Comparison of ENCODE assay signal across 11 mouse cellular contexts in genomic region chr4:135244335-135244734, GRCm38 (mm10). TPM values are rescaled to one million over a fixed set of nuclear protein-coding genes. Genes with fewer than 3 reads are reported as not detected.
DNase-seq lines count a peak whose midpoint lies in the region; ATAC-seq and TF ChIP-seq lines count a peak whose summit lies in the region.
"Had no signal": no experiment of that assay in that cellular context is flagged by ENCODE, and none has a peak within 500 bp of the region (broad histone marks: within the 10 kb centered on the region; RNA-seq: fewer than 3 reads in every experiment).

No protein-coding gene starts in this region.

- no peaks in the 10 kb centered on the region for H3K27me3 ChIP-seq in cerebellum, adult 2 months (ENCODE audit: control insufficient read depth, insufficient read depth, low read length)
- no peaks in the 10 kb centered on the region for H3K27me3 ChIP-seq in midbrain, postnatal 0 days (ENCODE audit: insufficient read depth, low read length)
- H3K27me3 ChIP-seq in midbrain, embryonic 10.5 days (ENCODE audit: low read depth, poor library complexity, severe bottlenecking): no peaks in the 10 kb centered on the region
- no peaks in the 10 kb centered on the region for H3K27me3 ChIP-seq in liver, postnatal 0 days (ENCODE audit: insufficient read depth, low read length)
- no peaks in the 10 kb centered on the region for H3K27me3 ChIP-seq in forebrain, embryonic 14.5 days (replicated peaks; ENCODE audit: control insufficient read depth, insufficient read depth, low read length)
- H3K27me3 ChIP-seq: embryonic facial prominence, embryonic 13.5 days; intestine, embryonic 15.5 days had no signal

- 0 out of 2 replicates have a peak, but pooled peaks have one; percentile 13 for TF ChIP-seq CTCF in cerebellum, adult 2 months (IDR thresholded peaks at IDR 0.05; ENCODE audit: borderline replicate concordance, insufficient read depth, low read depth, low read length)
- peak; percentile 39; the same call in 1 of the 2 replicates for TF ChIP-seq CTCF in midbrain, postnatal 0 days (IDR thresholded peaks at IDR 0.05)
- TF ChIP-seq CTCF in liver, postnatal 0 days (IDR thresholded peaks at IDR 0.05; ENCODE audit: low read depth): peak; percentile 74

- H3K9ac ChIP-seq in midbrain, postnatal 0 days (replicated peaks; ENCODE audit: low read length, poor library complexity, severe bottlenecking): no peak overlapping the region
- H3K9ac ChIP-seq in liver, postnatal 0 days (replicated peaks): no peak overlapping the region
- no peak overlapping the region for H3K9ac ChIP-seq in forebrain, embryonic 14.5 days (ENCODE audit: low read length)
- H3K9ac ChIP-seq: embryonic facial prominence, embryonic 13.5 days; intestine, embryonic 15.5 days had no signal

- TF ChIP-seq EP300 in liver, postnatal 0 days (IDR thresholded peaks at IDR 0.05; ENCODE audit: low read depth): no peak

- no peaks in the 10 kb centered on the region for H3K36me3 ChIP-seq in midbrain, postnatal 0 days (ENCODE audit: insufficient read depth, low read length)
- peaks cover 10% of the 10 kb centered on the region for H3K36me3 ChIP-seq in midbrain, embryonic 10.5 days
- no peaks in the 10 kb centered on the region for H3K36me3 ChIP-seq in liver, postnatal 0 days (replicated peaks; ENCODE audit: insufficient read depth, low read length)
- no peaks in the 10 kb centered on the region for H3K36me3 ChIP-seq in forebrain, embryonic 14.5 days (ENCODE audit: control insufficient read depth, insufficient read depth, low read length)
- H3K36me3 ChIP-seq: embryonic facial prominence, embryonic 13.5 days; intestine, embryonic 15.5 days had no signal

- 85% methylated on average over 3 of the region's 3 CpGs for WGBS in cerebellum, adult 2 months
- 86% methylated on average over 3 of the region's 3 CpGs for WGBS in midbrain, postnatal 0 days
- 88% methylated on average over 3 of the region's 3 CpGs for WGBS in midbrain, embryonic 10.5 days
- WGBS in liver, postnatal 0 days (ENCODE audit: insufficient replicate concordance): 88% methylated on average over 3 of the region's 3 CpGs
- WGBS in forebrain, embryonic 14.5 days: 92% methylated on average over 3 of the region's 3 CpGs

- no peaks in the 10 kb centered on the region for H3K9me3 ChIP-seq in midbrain, postnatal 0 days (ENCODE audit: low read length)
- H3K9me3 ChIP-seq in midbrain, embryonic 10.5 days (replicated peaks): no peaks in the 10 kb centered on the region; the same call in 1 of the 2 replicates
- H3K9me3 ChIP-seq in liver, postnatal 0 days (ENCODE audit: low read length): no peaks in the 10 kb centered on the region
- 0 out of 2 replicates have a peak, but pooled peaks cover 2% of the 10 kb centered on the region for H3K9me3 ChIP-seq in forebrain, embryonic 14.5 days (replicated peaks; ENCODE audit: control insufficient read depth, low read length)
- H3K9me3 ChIP-seq: embryonic facial prominence, embryonic 13.5 days; intestine, embryonic 15.5 days had no signal

- H3K4me2 ChIP-seq in midbrain, postnatal 0 days (ENCODE audit: low read depth, low read length, poor library complexity, severe bottlenecking): no peak overlapping the region
- no peak overlapping the region for H3K4me2 ChIP-seq in liver, postnatal 0 days (ENCODE audit: low read depth, low read length)
- no peak overlapping the region for H3K4me2 ChIP-seq in forebrain, embryonic 14.5 days (ENCODE audit: low read length)
- H3K4me2 ChIP-seq: embryonic facial prominence, embryonic 13.5 days; intestine, embryonic 15.5 days had no signal

- no peak overlapping the region for H3K4me3 ChIP-seq in cerebellum, adult 2 months (replicated peaks; ENCODE audit: insufficient read depth, low read depth, low read length)
- H3K4me3 ChIP-seq in midbrain, postnatal 0 days (ENCODE audit: low read depth, low read length): no peak overlapping the region
- H3K4me3 ChIP-seq in midbrain, embryonic 10.5 days: no peak overlapping the region
- no peak overlapping the region for H3K4me3 ChIP-seq in liver, postnatal 0 days (ENCODE audit: low read depth, low read length)
- no peak overlapping the region for H3K4me3 ChIP-seq in forebrain, embryonic 14.5 days (ENCODE audit: low read depth, low read length)
- H3K4me3 ChIP-seq: embryonic facial prominence, embryonic 13.5 days; intestine, embryonic 15.5 days had no signal

- no peak for TF ChIP-seq POLR2A in cerebellum, adult 2 months (IDR thresholded peaks at IDR 0.05; ENCODE audit: borderline replicate concordance, insufficient read depth, low read length)

- H3K4me1 ChIP-seq in cerebellum, adult 2 months (ENCODE audit: control insufficient read depth, insufficient read depth, low read length): no peaks in the 10 kb centered on the region; the same call in 1 of the 2 replicates
- 0 out of 2 replicates have a peak, but pooled peaks cover under 1% of the 10 kb centered on the region for H3K4me1 ChIP-seq in midbrain, postnatal 0 days (ENCODE audit: insufficient read depth, low read length)
- peaks cover 29% of the 10 kb centered on the region for H3K4me1 ChIP-seq in midbrain, embryonic 10.5 days
- H3K4me1 ChIP-seq in liver, postnatal 0 days (ENCODE audit: insufficient read depth): peaks cover 67% of the 10 kb centered on the region
- H3K4me1 ChIP-seq in forebrain, embryonic 14.5 days (ENCODE audit: control insufficient read depth, insufficient read depth, low read length): peaks cover 18% of the 10 kb centered on the region

- peak in 1 of 2 experiments; percentile 8 for DNase-seq in cerebellum, adult 2 months
- DNase-seq in cerebellum, adult 11-12 months: no peak
- no peak for DNase-seq in midbrain, postnatal 0 days (ENCODE audit: low spot score)
- DNase-seq in midbrain, embryonic 10.5 days (ENCODE audit: low spot score): no peak
- peak; percentile 71 for DNase-seq in liver, postnatal 0 days
- DNase-seq in thymus, postnatal 25 days: peak; percentile 29
- no peak for DNase-seq in ovary, postnatal 10 days (ENCODE audit: low spot score)
- DNase-seq in forebrain, embryonic 14.5 days (ENCODE audit: low spot score): no peak

- no peak for ATAC-seq in midbrain, postnatal 0 days (ENCODE audit: low FRiP score)
- ATAC-seq in liver, postnatal 0 days: no peak
- no peak for ATAC-seq in forebrain, embryonic 14.5 days
- ATAC-seq: intestine, embryonic 15.5 days; midbrain, embryonic 16.5 days had no signal

- H3K27ac ChIP-seq in cerebellum, adult 2 months (ENCODE audit: insufficient read depth, low read length): no peak overlapping the region
- H3K27ac ChIP-seq in midbrain, postnatal 0 days (ENCODE audit: low read depth, low read length): no peak overlapping the region
- no peak overlapping the region for H3K27ac ChIP-seq in midbrain, embryonic 10.5 days (replicated peaks)
- peak overlapping the region; percentile 31; the same call in 1 of the 2 replicates for H3K27ac ChIP-seq in liver, postnatal 0 days (ENCODE audit: low read depth)
- no peak overlapping the region for H3K27ac ChIP-seq in forebrain, embryonic 14.5 days (ENCODE audit: low read depth, low read length)
- H3K27ac ChIP-seq: embryonic facial prominence, embryonic 13.5 days; intestine, embryonic 15.5 days had no signal

RNA-seq across cellular contexts. Expression of gene Clic4, which starts 28.3 kb away (rescaled TPM):
- 92.3 and 98.4 TPM in 2 replicates for polyA plus RNA-seq in cerebellum, adult 2 months (2012; rRNA removed)
- total RNA-seq in midbrain, postnatal 0 days (2014; rRNA removed): 47.4 and 55.5 TPM in 2 replicates
- polyA plus RNA-seq in midbrain, postnatal 0 days (2015; fragmentation: Nextera tagmentation; extraction: Ambion mirVana): 38.0 and 38.6 TPM in 2 replicates
- polyA plus RNA-seq in midbrain, embryonic 10.5 days (2016; fragmentation: Nextera tagmentation; extraction: Ambion mirVana): 224 and 229 TPM in 2 replicates
- 52.2 and 64.6 TPM in 2 replicates for polyA plus RNA-seq in liver, postnatal 0 days (2015; fragmentation: Nextera tagmentation; extraction: Ambion mirVana)
- polyA plus RNA-seq in forebrain, embryonic 14.5 days (2014; fragmentation: Nextera tagmentation; extraction: Ambion mirVana): 74.1 and 74.4 TPM in 2 replicates

Comparison
In these comparisons a context has a peak if more than half of its experiments do, and no peak if none do; other contexts are left out.
1. DNase-seq: peak in liver, postnatal 0 days (single experiment) and thymus, postnatal 25 days (single experiment); none in cerebellum, adult 11-12 months (single experiment), midbrain, postnatal 0 days (single experiment), midbrain, embryonic 10.5 days (single experiment), ovary, postnatal 10 days (single experiment) and forebrain, embryonic 14.5 days (single experiment).
2. CTCF ChIP-seq: peak in every context shown above with its lines; median percentile 74 in liver, postnatal 0 days; 39 in midbrain, postnatal 0 days; 13 in cerebellum, adult 2 months.